Mouse (Mus musculus): Measurements from ENCODE around the gene Pebp1. TPM values are rescaled to one million over a fixed set of nuclear protein-coding genes. Genes with fewer than 3 reads are reported as not detected.
"Not testable (repeated sequence)": the region's sequence is repeated elsewhere in the genome, so short reads cannot be mapped to it uniquely, and the experiment has no call there.

The Pebp1 gene
- polyA plus RNA-seq, 1 experiment from 2014 or later = 934 TPM

DNA sequence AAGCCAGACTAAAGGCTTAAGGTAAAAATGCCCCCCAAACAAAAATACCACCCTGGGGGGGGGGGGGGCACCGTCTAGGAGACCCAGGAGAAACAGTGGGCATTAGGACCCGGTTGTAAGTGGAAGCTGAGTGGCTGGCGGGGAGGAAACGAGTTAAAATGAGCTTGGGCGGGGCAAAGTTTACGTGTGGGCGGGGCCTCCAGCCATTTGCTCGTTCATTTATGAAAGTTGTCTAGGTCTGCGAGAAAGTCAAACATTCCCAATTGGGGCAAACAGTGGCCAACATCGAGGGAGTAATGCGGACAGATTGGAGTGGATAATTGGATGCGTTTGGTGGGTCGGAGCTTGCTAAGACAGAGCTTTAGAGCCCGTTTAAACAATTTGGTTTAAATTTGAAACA lies 26.0 kb upstream of the Pebp1 start:
- Histone ChIP-seq H3K36me3 (ENCODE audit: control insufficient read depth, insufficient read depth, low read length) (no peaks in the 10 kb centered on the region), H3K9me3 (ENCODE audit: control insufficient read depth, low read length) (no peaks in the 10 kb centered on the region), H3K4me1 (ENCODE audit: control insufficient read depth, insufficient read depth, low read length) (no peaks in the 10 kb centered on the region), H3K4me3 (ENCODE audit: low read depth, low read length) (no peak overlapping the region), H3K4me2 (ENCODE audit: low read depth) (0 out of 2 replicates have a peak overlapping the region, but pooled peaks have one; percentile 13), H3K27me3 (ENCODE audit: control insufficient read depth, insufficient read depth, low read length) (0 out of 2 replicates have a peak, but pooled peaks cover 6% of the 10 kb centered on the region), H3K27ac (ENCODE audit: low read depth, low read length) (no peak overlapping the region), H3K9ac (ENCODE audit: low read length) (no peak overlapping the region)
- no peak for ATAC-seq (ENCODE audit: insufficient read depth, low FRiP score, low TSS enrichment)
- DNase-seq (ENCODE audit: low spot score) = peak; percentile 28
- 22% methylated on average over 14 of the region's 14 CpGs for WGBS

DNA sequence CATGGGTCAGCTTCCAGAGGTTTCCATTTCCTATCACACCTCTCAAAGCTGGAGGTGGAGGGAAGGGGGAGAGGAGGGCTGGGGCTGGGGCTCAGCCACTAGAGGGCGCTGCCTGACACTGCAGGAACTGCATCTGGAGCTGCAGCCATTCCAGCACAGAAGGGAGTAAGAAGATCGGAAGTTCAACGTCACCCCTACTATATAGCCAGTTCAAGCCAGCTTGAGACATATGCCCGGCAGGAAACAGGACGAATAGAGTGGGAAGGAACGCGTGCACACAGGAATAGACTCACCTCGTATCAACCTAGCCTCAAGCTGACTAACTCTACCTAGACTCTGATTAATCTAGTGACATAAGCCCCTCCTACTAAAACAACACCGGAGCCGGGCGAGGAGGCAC lies 20.3 kb upstream of the Pebp1 start:
- ATAC-seq (ENCODE audit: insufficient read depth, low FRiP score, low TSS enrichment) = no peak
- WGBS = 43% methylated on average over 11 of the region's 11 CpGs

DNA sequence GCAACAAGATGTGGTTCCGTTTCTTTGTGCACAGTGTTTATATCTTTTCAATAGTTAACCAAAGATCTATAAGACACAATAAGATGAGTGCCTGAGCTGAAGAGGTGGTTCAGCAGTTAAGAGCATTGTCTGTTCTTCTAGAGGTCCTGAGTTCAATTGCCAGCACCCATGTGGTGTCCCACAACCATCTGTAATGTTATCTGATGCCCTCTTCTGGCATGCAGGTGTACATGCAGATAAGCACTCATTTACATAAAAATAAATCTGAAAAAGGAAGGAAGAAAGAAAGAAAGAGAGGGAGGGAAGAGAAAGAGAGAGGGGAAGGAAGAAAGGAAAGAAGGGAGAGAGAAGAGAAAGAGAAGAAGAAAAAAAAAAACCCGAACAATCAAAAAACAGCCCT lies 19.4 kb upstream of the Pebp1 start:
- no peak overlapping the region for H3K9ac ChIP-seq (ENCODE audit: low read length)
- no peaks in the 10 kb centered on the region for H3K36me3 ChIP-seq (ENCODE audit: control insufficient read depth, insufficient read depth, low read length)
- ATAC-seq (ENCODE audit: insufficient read depth, low FRiP score, low TSS enrichment) = no peak
- no peaks in the 10 kb centered on the region for H3K27me3 ChIP-seq (ENCODE audit: control insufficient read depth, insufficient read depth, low read length)
- H3K9me3 ChIP-seq (ENCODE audit: control insufficient read depth, low read length) = no peaks in the 10 kb centered on the region
- H3K27ac ChIP-seq (ENCODE audit: low read depth, low read length) = no peak overlapping the region
- no peak overlapping the region for H3K4me2 ChIP-seq (ENCODE audit: low read depth)
- H3K4me3 ChIP-seq (ENCODE audit: low read depth, low read length) = no peak overlapping the region
- DNase-seq (ENCODE audit: low spot score) = no peak
- WGBS = 94% methylated on average over 2 of the region's 2 CpGs
- H3K4me1 ChIP-seq (ENCODE audit: control insufficient read depth, insufficient read depth, low read length) = no peaks in the 10 kb centered on the region

More for the DNA sequence above, 20.3 kb upstream of the Pebp1 start:
- H3K9me3 ChIP-seq (ENCODE audit: control insufficient read depth, low read length) = no peaks in the 10 kb centered on the region
- no peak overlapping the region for H3K9ac ChIP-seq (ENCODE audit: low read length)
- no peak overlapping the region for H3K4me2 ChIP-seq (ENCODE audit: low read depth)
- no peaks in the 10 kb centered on the region for H3K27me3 ChIP-seq (ENCODE audit: control insufficient read depth, insufficient read depth, low read length)
- no peak overlapping the region for H3K27ac ChIP-seq (ENCODE audit: low read depth, low read length)
- H3K4me3 ChIP-seq (ENCODE audit: low read depth, low read length) = no peak overlapping the region
- H3K36me3 ChIP-seq (ENCODE audit: control insufficient read depth, insufficient read depth, low read length) = no peaks in the 10 kb centered on the region
- no peaks in the 10 kb centered on the region for H3K4me1 ChIP-seq (ENCODE audit: control insufficient read depth, insufficient read depth, low read length)
- peak; percentile 68 for DNase-seq (ENCODE audit: low spot score)

DNA sequence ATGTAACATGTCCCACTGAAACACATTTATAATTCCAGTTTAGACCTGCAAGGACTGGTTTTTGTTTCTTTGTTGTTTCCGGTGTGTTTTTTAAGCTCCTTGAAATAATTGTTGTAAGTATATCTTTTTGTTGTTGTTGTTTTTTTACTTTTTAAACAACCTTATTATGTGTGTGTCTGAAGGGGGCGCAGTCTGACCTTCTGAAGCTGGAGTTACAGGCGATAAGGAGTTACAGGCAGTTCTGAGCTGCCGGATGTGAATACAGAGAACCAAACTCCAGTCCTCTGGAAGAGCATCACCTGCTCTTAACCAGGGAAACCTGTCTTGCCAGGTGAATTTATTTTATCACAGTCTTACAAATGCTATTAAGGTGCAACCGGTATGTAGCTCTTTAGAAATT lies 18.3 kb upstream of the Pebp1 start:
- Histone ChIP-seq H3K36me3 (ENCODE audit: control insufficient read depth, insufficient read depth, low read length) (no peaks in the 10 kb centered on the region), H3K9me3 (ENCODE audit: control insufficient read depth, low read length) (no peaks in the 10 kb centered on the region), H3K4me1 (ENCODE audit: control insufficient read depth, insufficient read depth, low read length) (no peaks in the 10 kb centered on the region), H3K4me2 (ENCODE audit: low read depth) (no peak overlapping the region), H3K9ac (ENCODE audit: low read length) (no peak overlapping the region), H3K4me3 (ENCODE audit: low read depth, low read length) (no peak overlapping the region), H3K27me3 (ENCODE audit: control insufficient read depth, insufficient read depth, low read length) (no peaks in the 10 kb centered on the region), H3K27ac (ENCODE audit: low read depth, low read length) (no peak overlapping the region)
- 95% methylated on average over 5 of the region's 5 CpGs for WGBS
- no peak for ATAC-seq (ENCODE audit: insufficient read depth, low FRiP score, low TSS enrichment)
- DNase-seq (ENCODE audit: low spot score) = no peak

DNA sequence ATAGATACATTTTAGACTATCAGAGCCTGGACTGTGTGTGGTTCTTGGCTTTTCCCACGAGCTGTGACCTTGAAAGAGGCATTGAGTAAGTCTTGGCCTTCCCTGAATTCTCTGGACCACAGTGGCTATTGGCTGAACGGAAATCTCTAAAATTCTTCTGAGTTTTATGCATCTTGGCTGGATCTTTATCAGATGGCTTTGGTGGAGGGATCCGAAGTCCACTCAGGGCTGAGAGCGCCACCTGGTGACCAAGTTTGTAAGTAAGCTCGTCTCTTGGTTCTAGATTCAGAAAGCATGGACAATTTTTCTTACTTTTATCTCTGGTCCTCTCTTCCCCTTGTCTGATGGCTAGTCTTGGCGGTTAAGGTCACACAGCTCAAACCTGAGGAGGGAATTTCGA lies 17.5 kb upstream of the Pebp1 start:
- Histone ChIP-seq H3K4me1 (ENCODE audit: control insufficient read depth, insufficient read depth, low read length) (no peaks in the 10 kb centered on the region), H3K4me2 (ENCODE audit: low read depth) (no peak overlapping the region), H3K9ac (ENCODE audit: low read length) (no peak overlapping the region), H3K4me3 (ENCODE audit: low read depth, low read length) (no peak overlapping the region), H3K27me3 (ENCODE audit: control insufficient read depth, insufficient read depth, low read length) (no peaks in the 10 kb centered on the region), H3K36me3 (ENCODE audit: control insufficient read depth, insufficient read depth, low read length) (no peaks in the 10 kb centered on the region), H3K9me3 (ENCODE audit: control insufficient read depth, low read length) (no peaks in the 10 kb centered on the region), H3K27ac (ENCODE audit: low read depth, low read length) (no peak overlapping the region)
- 77% methylated on average over 7 of the region's 7 CpGs for WGBS
- ATAC-seq (ENCODE audit: insufficient read depth, low FRiP score, low TSS enrichment) = no peak
- peak; percentile 64 for DNase-seq (ENCODE audit: low spot score)

DNA sequence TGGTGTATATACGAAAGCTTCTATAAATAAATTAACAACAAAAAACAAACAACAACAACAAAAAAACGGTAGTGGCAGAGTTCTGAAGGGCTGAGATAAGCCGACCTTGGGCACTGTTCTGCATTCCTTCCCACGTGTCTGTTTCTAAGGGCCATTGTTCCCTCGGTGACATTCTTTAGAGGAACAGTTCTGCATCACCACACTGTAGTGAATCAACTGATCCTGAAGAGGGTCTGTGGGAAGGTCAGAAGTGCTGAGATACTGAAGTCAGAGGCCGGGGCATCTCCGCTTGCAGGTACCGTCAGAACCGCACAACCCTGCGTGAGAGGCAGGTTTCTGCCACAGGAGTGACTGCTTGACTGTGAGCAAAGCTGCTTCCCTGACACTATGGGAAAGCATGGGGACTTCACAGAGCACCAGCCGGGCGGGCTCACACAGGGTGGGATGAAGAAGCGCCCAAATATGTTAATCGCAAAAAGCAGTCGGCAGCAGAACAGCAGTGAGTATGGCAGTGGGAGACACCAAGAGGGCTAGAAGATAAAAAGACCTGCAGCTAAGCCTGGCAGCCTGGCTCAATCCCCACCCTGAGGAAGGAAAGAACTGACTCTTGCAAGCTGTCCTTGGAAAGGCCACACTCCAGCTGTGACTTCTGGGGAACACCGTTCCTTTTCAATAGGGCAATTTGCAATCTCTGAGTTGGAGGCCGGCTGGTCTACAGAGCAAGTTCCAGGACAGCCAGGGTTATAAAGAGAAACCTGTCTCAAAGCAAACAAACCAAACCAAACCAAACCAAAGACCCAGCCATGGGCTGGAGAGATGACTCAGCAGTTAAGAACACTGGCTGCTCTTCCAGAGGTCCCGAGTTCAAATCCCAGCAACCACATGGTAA lies 16.5 kb upstream of the Pebp1 start:
- no peak overlapping the region for H3K9ac ChIP-seq (ENCODE audit: low read length)
- ATAC-seq (ENCODE audit: insufficient read depth, low FRiP score, low TSS enrichment) = no peak
- no peaks in the 10 kb centered on the region for H3K36me3 ChIP-seq (ENCODE audit: control insufficient read depth, insufficient read depth, low read length)
- 61% methylated on average over 18 of the region's 18 CpGs for WGBS
- no peak for DNase-seq (ENCODE audit: low spot score)
- H3K27ac ChIP-seq (ENCODE audit: low read depth, low read length) = no peak overlapping the region
- no peak overlapping the region for H3K4me3 ChIP-seq (ENCODE audit: low read depth, low read length)
- H3K4me2 ChIP-seq (ENCODE audit: low read depth) = no peak overlapping the region
- no peaks in the 10 kb centered on the region for H3K4me1 ChIP-seq (ENCODE audit: control insufficient read depth, insufficient read depth, low read length)
- H3K27me3 ChIP-seq (ENCODE audit: control insufficient read depth, insufficient read depth, low read length) = no peaks in the 10 kb centered on the region
- H3K9me3 ChIP-seq (ENCODE audit: control insufficient read depth, low read length) = no peaks in the 10 kb centered on the region

DNA sequence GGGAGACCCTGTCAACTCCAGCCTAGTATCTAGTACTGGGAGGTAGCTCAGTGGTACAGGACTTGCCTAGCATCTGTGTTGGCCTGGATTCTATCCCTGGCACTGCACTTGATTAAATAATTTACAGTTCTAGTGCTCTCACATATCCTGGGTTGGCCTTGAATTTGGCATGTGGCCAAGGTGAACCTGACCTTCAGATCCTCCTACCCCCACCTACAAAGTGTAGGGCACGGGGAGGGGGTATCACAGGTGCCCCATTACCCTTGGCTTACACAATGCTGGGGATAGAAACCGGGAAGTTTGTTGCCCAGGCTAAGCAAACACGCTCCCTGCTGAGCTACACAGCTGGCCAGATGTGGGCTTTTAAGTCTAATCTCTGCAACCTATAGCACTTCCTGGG lies 15.5 kb upstream of the Pebp1 start:
- no peak for ATAC-seq (ENCODE audit: insufficient read depth, low FRiP score, low TSS enrichment)
- Histone ChIP-seq H3K27ac (ENCODE audit: low read depth, low read length) (no peak overlapping the region), H3K36me3 (ENCODE audit: control insufficient read depth, insufficient read depth, low read length) (no peaks in the 10 kb centered on the region), H3K27me3 (ENCODE audit: control insufficient read depth, insufficient read depth, low read length) (no peaks in the 10 kb centered on the region), H3K9ac (ENCODE audit: low read length) (no peak overlapping the region), H3K4me1 (ENCODE audit: control insufficient read depth, insufficient read depth, low read length) (no peaks in the 10 kb centered on the region), H3K4me3 (ENCODE audit: low read depth, low read length) (no peak overlapping the region), H3K9me3 (ENCODE audit: control insufficient read depth, low read length) (no peaks in the 10 kb centered on the region), H3K4me2 (ENCODE audit: low read depth) (no peak overlapping the region)
- DNase-seq (ENCODE audit: low spot score) = no peak
- WGBS = 76% methylated on average over 3 of the region's 3 CpGs

DNA sequence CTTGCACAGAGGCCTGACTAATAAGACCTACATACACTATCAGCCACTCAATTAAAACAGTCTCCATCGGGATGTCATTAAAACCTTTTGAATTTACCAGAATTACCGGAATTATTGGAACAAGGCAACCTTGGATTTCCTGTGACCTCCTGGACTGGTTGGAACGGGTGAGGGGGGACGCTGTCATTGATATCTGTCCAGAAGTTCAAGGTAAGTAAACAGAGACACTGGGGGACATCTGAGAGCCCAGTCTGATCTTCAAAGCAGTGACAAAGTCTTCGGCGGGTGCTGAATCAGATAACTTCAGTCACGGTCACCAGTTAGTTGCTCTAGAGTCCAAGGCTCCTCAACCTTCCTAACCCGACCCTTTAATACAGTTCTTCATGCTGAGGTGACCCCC lies 7.6 kb upstream of the Pebp1 start:
- ATAC-seq (ENCODE audit: insufficient read depth, low FRiP score, low TSS enrichment) (no peak), DNase-seq (ENCODE audit: low spot score) (no peak)
- 89% methylated on average over 8 of the region's 8 CpGs for WGBS
- H3K4me3 ChIP-seq (ENCODE audit: low read depth, low read length) = no peak overlapping the region
- no peaks in the 10 kb centered on the region for H3K4me1 ChIP-seq (ENCODE audit: control insufficient read depth, insufficient read depth, low read length)
- H3K27ac ChIP-seq (ENCODE audit: low read depth, low read length) = no peak overlapping the region
- no peak overlapping the region for H3K4me2 ChIP-seq (ENCODE audit: low read depth)
- H3K9ac ChIP-seq (ENCODE audit: low read length) = no peak overlapping the region
- H3K9me3 ChIP-seq (ENCODE audit: control insufficient read depth, low read length) = no peaks in the 10 kb centered on the region
- H3K27me3 ChIP-seq (ENCODE audit: control insufficient read depth, insufficient read depth, low read length) = no peaks in the 10 kb centered on the region
- H3K36me3 ChIP-seq (ENCODE audit: control insufficient read depth, insufficient read depth, low read length) = no peaks in the 10 kb centered on the region

DNA sequence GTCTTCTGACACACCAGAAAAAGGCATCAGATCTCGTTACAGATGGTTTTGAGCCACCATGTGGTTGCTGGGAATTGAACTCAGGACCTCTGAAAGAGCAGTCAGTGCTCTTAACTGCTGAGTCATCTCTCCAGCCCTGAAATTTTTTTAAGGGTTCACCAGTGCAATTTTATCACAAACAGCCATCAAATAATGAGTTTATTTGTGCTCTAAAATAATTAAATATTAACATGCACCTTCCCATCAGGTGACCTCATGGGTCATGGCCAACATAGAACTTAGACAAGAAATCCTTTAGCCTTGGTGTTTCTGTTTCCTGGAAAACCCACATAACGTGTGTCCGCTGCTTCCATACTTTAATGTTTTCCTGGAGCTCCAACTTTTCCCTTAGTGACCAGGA lies 6.4 kb upstream of the Pebp1 start:
- H3K4me3 ChIP-seq (ENCODE audit: low read depth, low read length); DNase-seq (ENCODE audit: low spot score); H3K27me3 ChIP-seq (ENCODE audit: control insufficient read depth, insufficient read depth, low read length); H3K4me2 ChIP-seq (ENCODE audit: low read depth); ATAC-seq (ENCODE audit: insufficient read depth, low FRiP score, low TSS enrichment); H3K4me1 ChIP-seq (ENCODE audit: control insufficient read depth, insufficient read depth, low read length); H3K27ac ChIP-seq (ENCODE audit: low read depth, low read length); H3K9ac ChIP-seq (ENCODE audit: low read length); H3K9me3 ChIP-seq (ENCODE audit: control insufficient read depth, low read length); H3K36me3 ChIP-seq (ENCODE audit: control insufficient read depth, insufficient read depth, low read length): not testable (repeated sequence)
- 85% methylated on average over 3 of the region's 3 CpGs for WGBS

Data from neural tube, embryonic 11.5 days (tissue).